Mouse (Mus musculus) liver, embryonic 16.5 days (tissue): ENCODE data around the gene Fam133b. TPM values are rescaled to one million over a fixed set of nuclear protein-coding genes. Genes with fewer than 3 reads are reported as not detected.

Experiments
- ATAC-seq: fragments of 200-750 bp; cut with Nextera tagmentation; 2 replicates; pipeline ENCODE4 v1.8.0; 2017; ENCODE audit warnings: low read depth, mild to moderate bottlenecking, moderate number of reproducible peaks, moderate library complexity
- H3K27ac ChIP-seq: fragments of 300-500 bp; sonication (generic); 2 replicates; pipeline ENCODE4 v1.5.1; 2014; ENCODE audit warnings: mild to moderate bottlenecking, low read length
- H3K27me3 ChIP-seq: fragments of 300-500 bp; sonication (generic); 2 replicates; pipeline ENCODE4 v1.6.1; 2014; ENCODE audit warnings: low read depth, low read length, mixed read lengths; ENCODE audit not compliant: control insufficient read depth, insufficient read depth
- H3K36me3 ChIP-seq: fragments of 300-500 bp; sonication (generic); 2 replicates; pipeline ENCODE4 v1.6.1; 2014; ENCODE audit warnings: mild to moderate bottlenecking; ENCODE audit not compliant: control insufficient read depth, insufficient read depth
- H3K4me1 ChIP-seq: fragments of 300-500 bp; sonication (generic); 2 replicates; pipeline ENCODE4 v1.6.1; 2014; ENCODE audit warnings: low read depth, low read length, mixed read lengths; ENCODE audit not compliant: control insufficient read depth
- H3K4me2 ChIP-seq: fragments of 300-500 bp; sonication (generic); 2 replicates; pipeline ENCODE4 v1.6.1; 2014; ENCODE audit warnings: low read depth, low read length, mixed read lengths
- H3K4me3 ChIP-seq: fragments of 300-500 bp; sonication (generic); 2 replicates; pipeline ENCODE4 v1.5.1; 2014; ENCODE audit warnings: low read depth, mild to moderate bottlenecking, low read length
- H3K9ac ChIP-seq: fragments of 300-500 bp; sonication (generic); 2 replicates; pipeline ENCODE4 v1.6.1; 2014; ENCODE audit warnings: low read depth, low read length
- H3K9me3 ChIP-seq: fragments of 300-500 bp; sonication (generic); replicated peaks from 2 replicates; pipeline ENCODE4 v1.6.1; 2016; ENCODE audit warnings: low read length; ENCODE audit not compliant: control insufficient read depth
- WGBS: fragments of 180-500 bp; shearing (Covaris S2); extraction: QIAGEN DNeasy Blood & Tissue Kit; methylation state at CpG from one replicate; pipeline ENCODE4 v1.1.7; 2014; ENCODE audit not compliant: insufficient replicate concordance; 5-methylcytosine and 5-hydroxymethylcytosine counted together
- polyA plus RNA-seq: library from polyadenylated mRNA; unstranded; fragments of >200 nt; fragmentation: Nextera tagmentation; extraction: Ambion mirVana; gene quantifications from 2 replicates; pipeline ENCODE4 v1.2.1, GENCODE M21; 2015

Fam133b gene
- polyA plus RNA-seq, 1 experiment from 2014 or later: 8.6 TPM

- H3K27ac ChIP-seq: peak overlapping the region; percentile 57
- no peak for ATAC-seq
- H3K4me1 ChIP-seq: peaks cover 34% of the 10 kb centered on the region
- no peak overlapping the region for H3K4me3 ChIP-seq
- WGBS: 48% methylated on average over 4 of the region's 4 CpGs
- H3K9me3 ChIP-seq: no peaks in the 10 kb centered on the region
- no peaks in the 10 kb centered on the region for H3K27me3 ChIP-seq
- no peak overlapping the region for H3K4me2 ChIP-seq
- no peak overlapping the region for H3K9ac ChIP-seq
- H3K36me3 ChIP-seq: no peaks in the 10 kb centered on the region
These were observed 40.3 kb upstream of the Fam133b start for GRCm38 (mm10) chr5:3503373-3503772.

GRCm38 (mm10) chr5:3503836-3504323 is 39.8 kb upstream of the Fam133b start:
- no peaks in the 10 kb centered on the region for H3K27me3 ChIP-seq
- H3K27ac ChIP-seq: no peak overlapping the region
- H3K9me3 ChIP-seq: no peaks in the 10 kb centered on the region
- no peak overlapping the region for H3K4me3 ChIP-seq
- peaks cover 34% of the 10 kb centered on the region for H3K4me1 ChIP-seq
- 47% methylated on average over 9 of the region's 9 CpGs for WGBS
- H3K4me2 ChIP-seq: no peak overlapping the region
- no peak for ATAC-seq
- no peaks in the 10 kb centered on the region for H3K36me3 ChIP-seq
- H3K9ac ChIP-seq: no peak overlapping the region

GRCm38 (mm10) chr5:3504453-3504852 is 39.2 kb upstream of the Fam133b start:
- Histone ChIP-seq H3K4me2 (no peak overlapping the region), H3K36me3 (no peaks in the 10 kb centered on the region), H3K4me1 (peaks cover 36% of the 10 kb centered on the region), H3K27me3 (no peaks in the 10 kb centered on the region), H3K27ac (no peak overlapping the region), H3K4me3 (no peak overlapping the region), H3K9me3 (no peaks in the 10 kb centered on the region), H3K9ac (no peak overlapping the region)
- WGBS: 46% methylated on average over 4 of the region's 4 CpGs
- no peak for ATAC-seq

DNA sequence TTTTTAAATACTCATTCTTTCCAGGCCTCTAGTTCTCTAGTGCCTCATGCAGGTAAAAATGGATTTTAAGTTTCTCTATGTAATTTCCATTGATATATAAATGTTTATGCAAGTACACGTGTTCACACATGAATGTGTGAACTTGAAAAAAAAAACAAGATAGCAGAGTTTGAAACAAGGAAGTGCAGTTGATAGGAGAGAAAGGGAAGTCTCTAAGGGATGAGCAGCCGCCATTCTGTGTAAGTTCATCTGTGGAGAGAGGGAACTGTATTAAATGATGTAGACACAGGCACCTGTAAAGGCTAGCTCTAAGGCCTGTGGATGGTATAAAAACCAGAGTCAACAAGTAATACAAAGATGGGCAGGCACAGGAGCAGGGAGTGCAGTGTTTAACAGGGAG is 38.1 kb upstream of the Fam133b start:
- no peak overlapping the region for H3K27ac ChIP-seq
- no peak overlapping the region for H3K4me2 ChIP-seq
- no peaks in the 10 kb centered on the region for H3K9me3 ChIP-seq
- H3K4me1 ChIP-seq: peaks cover 33% of the 10 kb centered on the region
- no peaks in the 10 kb centered on the region for H3K27me3 ChIP-seq
- 35% methylated on average over 2 of the region's 2 CpGs for WGBS
- no peaks in the 10 kb centered on the region for H3K36me3 ChIP-seq
- no peak overlapping the region for H3K4me3 ChIP-seq
- no peak for ATAC-seq
- H3K9ac ChIP-seq: no peak overlapping the region

- no peak overlapping the region for H3K4me2 ChIP-seq
- H3K9me3 ChIP-seq: no peaks in the 10 kb centered on the region
- no peak overlapping the region for H3K4me3 ChIP-seq
- no peaks in the 10 kb centered on the region for H3K36me3 ChIP-seq
- ATAC-seq: no peak
- WGBS: 62% methylated on average over 7 of the region's 7 CpGs
- H3K27ac ChIP-seq: no peak overlapping the region
- no peaks in the 10 kb centered on the region for H3K27me3 ChIP-seq
- no peak overlapping the region for H3K9ac ChIP-seq
- peaks cover 14% of the 10 kb centered on the region for H3K4me1 ChIP-seq
These were observed 34.9 kb upstream of the Fam133b start for GRCm38 (mm10) chr5:3508480-3509381.

DNA sequence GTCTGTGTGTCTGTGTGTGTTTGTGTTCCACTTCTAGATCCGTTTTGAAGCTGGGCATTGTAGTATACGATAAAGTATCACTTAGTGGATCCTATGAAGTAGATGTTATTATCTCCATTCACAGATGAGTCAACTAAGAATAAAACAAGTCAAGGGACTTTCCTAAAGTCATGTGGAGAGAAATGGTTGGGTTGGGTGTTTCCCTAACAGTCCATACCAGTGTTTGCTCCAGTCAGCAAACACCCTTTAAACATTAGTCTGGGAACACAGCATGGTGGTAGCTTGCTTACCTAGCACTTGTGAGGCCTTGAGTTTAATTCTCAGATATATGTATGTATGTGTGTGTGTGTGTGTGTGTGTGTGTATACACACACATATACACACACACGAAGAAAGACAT is 34.1 kb upstream of the Fam133b start:
- no peak for ATAC-seq

DNA sequence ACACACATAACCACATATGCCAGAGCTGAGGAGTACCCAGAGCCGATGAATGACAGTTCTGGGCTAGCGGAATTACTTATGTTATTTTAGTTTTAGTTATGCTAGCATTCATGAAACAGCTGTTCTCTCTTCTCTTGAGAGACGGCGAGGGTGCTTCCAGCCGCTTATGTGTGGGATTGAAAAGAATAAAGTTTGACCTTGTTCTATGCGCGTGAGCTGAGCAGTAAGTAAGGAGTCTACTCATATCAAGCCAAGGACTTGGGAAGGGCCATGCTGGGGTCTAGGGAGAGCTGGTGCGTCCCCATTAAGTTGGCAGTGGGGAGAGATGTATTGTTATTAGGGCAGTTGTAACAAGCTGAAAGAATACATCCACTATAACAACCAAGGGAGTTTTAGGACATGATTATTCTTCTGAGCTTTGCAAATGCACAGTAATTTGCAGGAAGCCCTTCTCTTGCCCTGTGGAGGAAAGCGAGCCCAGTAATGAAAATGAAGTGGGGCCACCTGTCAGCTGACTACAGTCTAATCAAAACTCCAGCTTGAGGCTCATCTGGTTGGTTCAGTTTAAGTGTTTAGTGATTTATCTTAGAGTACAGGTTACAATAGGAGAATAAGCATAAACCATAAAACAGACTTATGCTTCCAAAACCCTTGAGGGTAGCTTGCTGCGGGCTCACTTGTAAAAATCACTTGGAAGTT is 32.4 kb upstream of the Fam133b start:
- Histone ChIP-seq H3K36me3 (no peaks in the 10 kb centered on the region), H3K4me2 (no peak overlapping the region), H3K27ac (no peak overlapping the region), H3K27me3 (no peaks in the 10 kb centered on the region), H3K4me3 (no peak overlapping the region), H3K9ac (no peak overlapping the region), H3K9me3 (no peaks in the 10 kb centered on the region), H3K4me1 (peaks cover 16% of the 10 kb centered on the region)
- 71% methylated on average over 10 of the region's 10 CpGs for WGBS
- no peak for ATAC-seq

More for the DNA sequence above, 34.1 kb upstream of the Fam133b start:
- Histone ChIP-seq H3K4me3 (no peak overlapping the region), H3K36me3 (no peaks in the 10 kb centered on the region), H3K9ac (no peak overlapping the region), H3K9me3 (no peaks in the 10 kb centered on the region), H3K27me3 (no peaks in the 10 kb centered on the region), H3K27ac (no peak overlapping the region), H3K4me1 (peaks cover 9% of the 10 kb centered on the region), H3K4me2 (no peak overlapping the region)
- WGBS: 51% methylated on average over 3 of the region's 3 CpGs

DNA sequence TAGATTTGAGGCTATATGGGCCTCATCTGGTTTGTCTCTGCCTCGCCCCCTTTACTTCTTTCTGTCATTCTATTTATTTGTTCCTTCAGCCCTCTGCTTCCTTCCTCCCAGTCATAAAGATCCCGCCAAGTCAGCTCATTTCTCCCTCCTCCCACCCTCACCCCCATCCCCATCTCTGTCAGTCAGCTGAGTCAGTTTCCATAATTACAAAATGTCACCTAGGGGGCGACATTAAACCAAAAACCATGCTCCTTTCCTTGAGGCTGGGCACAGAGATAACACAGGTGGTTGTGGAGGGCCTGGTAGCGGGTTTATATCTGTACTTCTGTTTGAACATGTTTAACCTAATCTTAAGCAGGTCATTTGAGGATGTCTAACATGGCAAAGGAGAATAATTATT is 31.0 kb upstream of the Fam133b start:
- no peak overlapping the region for H3K4me2 ChIP-seq
- H3K27ac ChIP-seq: no peak overlapping the region
- H3K27me3 ChIP-seq: no peaks in the 10 kb centered on the region
- peaks cover 16% of the 10 kb centered on the region for H3K4me1 ChIP-seq
- H3K9me3 ChIP-seq: no peaks in the 10 kb centered on the region
- WGBS: 13% methylated on average over 4 of the region's 4 CpGs
- H3K36me3 ChIP-seq: 0 out of 2 replicates have a peak, but pooled peaks cover 2% of the 10 kb centered on the region
- H3K9ac ChIP-seq: no peak overlapping the region
- ATAC-seq: peak; percentile 41
- no peak overlapping the region for H3K4me3 ChIP-seq

DNA sequence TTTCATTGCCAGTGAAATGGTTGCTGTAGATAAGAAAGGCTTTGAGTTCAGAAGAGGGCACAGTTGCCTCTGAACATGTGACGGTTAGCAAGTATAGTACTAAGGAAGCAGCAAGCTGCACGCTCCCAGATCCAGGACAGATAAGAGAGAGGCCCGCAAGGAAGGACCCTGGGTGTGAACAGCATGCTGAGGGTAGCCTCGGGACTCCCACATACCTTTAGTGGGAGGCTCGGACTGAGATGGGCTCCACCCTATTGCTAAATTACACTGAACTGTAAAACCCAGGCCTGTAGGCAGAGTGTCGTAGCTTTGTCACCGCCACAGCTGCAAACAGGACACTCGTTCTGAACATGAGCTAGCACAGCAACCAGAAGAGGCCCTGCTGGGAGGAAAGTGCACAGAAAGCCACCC is 28.7 kb upstream of the Fam133b start:
- WGBS: 24% methylated on average over 8 of the region's 8 CpGs
- no peak overlapping the region for H3K27ac ChIP-seq
- H3K27me3 ChIP-seq: no peaks in the 10 kb centered on the region
- no peak overlapping the region for H3K4me3 ChIP-seq
- peak; percentile 71 for ATAC-seq
- no peak overlapping the region for H3K4me2 ChIP-seq
- 0 out of 2 replicates have a peak, but pooled peaks cover 3% of the 10 kb centered on the region for H3K36me3 ChIP-seq
- H3K9ac ChIP-seq: no peak overlapping the region
- no peaks in the 10 kb centered on the region for H3K9me3 ChIP-seq
- H3K4me1 ChIP-seq: peaks cover 11% of the 10 kb centered on the region
